Mouse (Mus musculus): ENCODE measurements at regions not wholly inside any gene's neighbourhood (a gene's known extent, or its start where the extent isn't known, plus 50 kb on each side); places are given as distances from the start of the nearest gene placed in this dataset.
A peak's percentile ranks its signal among the peaks of the same experiment; 100 is the strongest.

- no peak for DNase-seq
These were observed 56.2 kb downstream of the Gm379 start for GRCm38 (mm10) chrX:108608446-108608845.

DNA sequence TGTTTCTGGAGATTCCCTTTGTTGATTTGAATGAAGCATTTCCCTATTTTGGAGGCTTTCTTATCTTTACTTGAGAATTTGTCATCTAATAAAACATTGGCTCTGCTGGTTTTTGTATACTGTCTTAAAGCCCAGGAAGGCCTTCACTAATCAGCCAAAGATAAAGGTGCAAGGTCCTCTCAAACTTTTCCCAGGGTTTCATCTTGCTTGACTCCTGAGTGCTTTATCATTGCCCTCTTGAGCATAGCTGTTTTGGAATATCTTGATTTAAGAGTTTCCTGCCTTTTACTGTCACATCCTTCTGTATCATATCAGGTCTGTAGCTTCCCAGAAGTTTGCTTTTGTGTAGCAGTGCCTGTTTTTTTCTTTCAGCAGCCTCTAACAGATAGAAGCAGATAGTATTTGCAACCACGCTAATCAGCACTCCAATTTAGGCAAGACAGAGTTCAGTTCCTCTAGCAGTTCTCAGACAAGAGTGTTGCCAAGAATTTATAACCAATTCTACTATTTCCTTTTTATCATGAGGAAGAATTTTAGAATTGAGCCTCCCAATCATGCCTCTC, 64.7 kb downstream of the Gm379 start:
- no peak for DNase-seq

DNA sequence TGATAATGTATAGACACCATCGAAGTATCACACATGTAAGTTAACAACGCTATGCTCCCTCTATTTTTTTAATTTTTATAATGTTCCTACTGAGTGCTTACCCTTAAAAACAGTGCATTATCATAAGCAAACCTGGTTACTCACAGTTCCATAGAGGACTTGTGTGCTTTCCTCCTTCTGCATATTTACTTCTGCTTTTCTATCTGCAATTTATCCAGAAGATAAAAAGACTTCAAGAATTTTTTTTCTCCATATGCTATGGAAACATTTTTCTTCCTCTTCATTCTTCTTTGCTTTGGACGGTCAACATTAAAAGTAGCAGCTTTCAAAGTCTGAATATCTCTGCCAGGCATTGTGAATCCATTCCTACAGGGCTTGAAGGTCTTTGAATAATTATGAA, 102.7 kb downstream of the Gm379 start:
- DNase-seq = no peak

GRCm38 (mm10) chrX:108543149-108543548, 121.5 kb downstream of the Gm379 start:
- no peak for DNase-seq

DNA sequence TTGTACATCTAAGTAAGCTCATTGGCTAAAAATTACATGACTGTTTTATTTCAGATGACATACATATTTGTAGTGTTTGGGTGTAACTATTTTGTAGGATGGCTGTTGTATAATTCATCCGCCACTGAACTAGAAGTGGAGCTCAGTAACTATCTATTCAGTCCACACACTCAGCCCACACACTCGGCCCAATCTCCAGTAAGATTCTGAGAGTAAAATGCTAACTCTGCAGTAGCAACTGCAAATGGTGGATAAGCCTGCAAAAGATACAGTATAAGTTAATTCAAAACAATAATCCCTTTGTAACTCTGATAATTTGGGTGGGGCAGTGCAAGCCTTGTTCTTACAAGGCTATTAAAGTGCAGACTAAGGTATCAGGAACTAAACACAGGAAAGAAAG, 123.3 kb downstream of the Gm379 start:
- DNase-seq = no peak

DNA sequence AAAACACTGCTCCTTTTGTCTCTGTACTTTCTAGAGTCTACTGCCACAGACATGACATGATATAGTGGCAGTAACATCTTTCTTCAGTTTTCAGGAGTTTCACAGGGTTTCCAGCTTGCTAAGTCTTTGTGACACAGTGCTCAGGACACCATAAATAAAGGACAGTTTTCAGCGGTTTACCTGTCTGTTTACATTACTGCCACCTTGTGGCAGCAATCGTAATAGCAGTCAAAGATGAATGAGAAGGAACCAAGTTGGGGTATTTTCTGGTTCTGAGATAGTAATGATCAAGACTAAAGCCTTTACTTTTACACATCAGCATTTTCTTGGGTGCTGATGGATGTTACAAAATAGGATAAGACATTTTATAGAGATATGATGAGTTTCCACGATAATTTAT, 127.7 kb downstream of the Gm379 start:
- DNase-seq = peak; percentile 39

All from adrenal gland, postnatal 10 days (tissue).